Mouse (Mus musculus) heart, embryonic 11.5 days (tissue): Measurements from ENCODE around the gene Slc39a11. TPM values are rescaled to one million over a fixed set of nuclear protein-coding genes. Genes with fewer than 3 reads are reported as not detected.

Experiments
- ATAC-seq: fragments of 200-750 bp; cut with Nextera tagmentation; replicated peaks from 2 replicates; pipeline ENCODE4 v1.8.0; 2017; ENCODE audit warnings: moderate library complexity; ENCODE audit not compliant: insufficient number of reproducible peaks, low FRiP score, low TSS enrichment
- H3K27ac ChIP-seq: fragments of 300-500 bp; sonication (generic); 2 replicates; pipeline ENCODE4 v1.5.1; 2014; ENCODE audit warnings: mild to moderate bottlenecking, low read depth, low read length
- H3K27me3 ChIP-seq: fragments of 300-500 bp; sonication (generic); 2 replicates; pipeline ENCODE4 v1.6.1; 2014; ENCODE audit warnings: mild to moderate bottlenecking, low read length, mixed read lengths; ENCODE audit not compliant: control insufficient read depth, insufficient read depth
- H3K36me3 ChIP-seq: fragments of 300-500 bp; sonication (generic); 2 replicates; pipeline ENCODE4 v1.6.1; 2014; ENCODE audit warnings: mild to moderate bottlenecking, low read length, moderate library complexity, mixed read lengths; ENCODE audit not compliant: control insufficient read depth, insufficient read depth
- H3K4me1 ChIP-seq: fragments of 300-500 bp; sonication (generic); 2 replicates; pipeline ENCODE4 v1.6.1; 2014; ENCODE audit warnings: low read length; ENCODE audit not compliant: control insufficient read depth, insufficient read depth
- H3K4me2 ChIP-seq: fragments of 300-500 bp; sonication (generic); 2 replicates; pipeline ENCODE4 v1.6.1; 2014; ENCODE audit warnings: mild to moderate bottlenecking, moderate library complexity
- H3K4me3 ChIP-seq: fragments of 300-500 bp; sonication (generic); 2 replicates; pipeline ENCODE4 v1.5.1; 2014; ENCODE audit warnings: low read depth, low read length
- H3K9ac ChIP-seq: fragments of 300-500 bp; sonication (generic); 2 replicates; pipeline ENCODE4 v1.6.1; 2014; ENCODE audit warnings: mild to moderate bottlenecking, low read depth, low read length, moderate library complexity
- H3K9me3 ChIP-seq: fragments of 300-500 bp; sonication (generic); replicated peaks from 2 replicates; pipeline ENCODE4 v1.6.1; 2016; ENCODE audit warnings: low read length; ENCODE audit not compliant: control insufficient read depth
- WGBS: fragments of 180-500 bp; shearing (Covaris S2); extraction: QIAGEN DNeasy Blood & Tissue Kit; methylation state at CpG from one replicate; pipeline ENCODE4 v1.1.7; 2014; ENCODE audit not compliant: insufficient replicate concordance; 5-methylcytosine and 5-hydroxymethylcytosine counted together
- polyA plus RNA-seq: library from polyadenylated mRNA; unstranded; fragments of >200 nt; fragmentation: Nextera tagmentation; extraction: Ambion mirVana; gene quantifications from 2 replicates; pipeline ENCODE4 v1.2.1, GENCODE M21; 2014

Gene Slc39a11
- polyA plus RNA-seq, 1 experiment from 2014 or later: 17.1 TPM

DNA sequence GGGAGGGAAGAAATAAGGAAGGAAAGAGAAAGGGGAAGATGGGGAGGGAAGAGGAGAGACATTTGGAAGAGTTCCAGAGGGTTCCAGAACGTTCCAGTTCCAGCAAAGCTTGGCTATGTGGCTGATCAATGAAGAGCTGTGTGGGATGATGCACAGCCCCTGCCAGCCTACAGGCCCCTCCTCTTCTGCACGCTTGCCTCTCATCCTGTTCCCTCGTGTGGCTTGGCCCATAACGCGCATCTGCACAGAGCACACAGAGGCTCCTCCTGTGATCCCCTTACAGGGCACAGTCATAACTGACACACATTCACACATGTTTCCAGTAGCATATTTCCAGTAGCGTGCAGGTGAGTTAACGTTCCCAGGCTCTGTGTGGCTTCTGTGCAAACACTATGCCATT lies 139.6 kb downstream of the Slc39a11 start:
- Histone ChIP-seq H3K4me1 (peaks cover 11% of the 10 kb centered on the region), H3K9me3 (no peaks in the 10 kb centered on the region), H3K4me3 (no peak overlapping the region), H3K4me2 (no peak overlapping the region), H3K27me3 (no peaks in the 10 kb centered on the region), H3K27ac (no peak overlapping the region), H3K9ac (no peak overlapping the region), H3K36me3 (no peaks in the 10 kb centered on the region)
- ATAC-seq: no peak
- WGBS: 70% methylated on average over 7 of the region's 7 CpGs

DNA sequence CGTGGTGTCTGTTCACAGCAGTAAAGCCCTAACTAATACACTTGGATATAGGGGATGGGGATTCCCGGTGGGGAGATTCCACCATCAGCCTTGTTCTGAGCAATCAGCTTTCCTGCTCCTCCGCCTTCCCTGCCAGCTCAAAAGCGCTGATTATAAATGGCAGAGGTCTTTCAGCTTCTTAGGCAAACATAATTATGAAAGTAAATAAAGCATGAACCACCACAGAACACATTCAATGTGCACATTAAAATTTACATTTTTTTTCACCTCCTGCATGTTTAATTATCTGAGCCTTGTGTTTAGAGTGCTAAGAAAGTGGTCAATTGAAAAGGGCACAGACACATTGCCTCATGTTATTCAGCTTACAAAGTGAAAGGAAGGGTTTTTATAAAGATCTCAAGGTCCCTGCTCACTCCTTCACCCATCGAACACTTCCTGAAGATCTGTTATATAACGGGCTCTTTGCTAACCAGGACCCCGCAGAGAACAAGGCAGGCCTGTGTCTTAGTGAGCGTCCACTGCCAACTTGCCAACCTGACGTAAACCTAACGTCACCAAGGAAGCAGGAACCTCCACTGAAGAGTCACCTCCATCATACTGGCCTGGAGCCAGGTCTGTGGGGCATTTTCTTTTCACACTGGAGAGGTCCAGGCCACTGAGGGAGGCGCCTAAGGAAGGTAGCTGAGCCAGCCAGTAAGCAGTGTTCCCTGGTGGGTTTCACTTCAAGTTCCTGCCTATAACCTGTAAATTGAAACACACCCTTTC lies 142.0 kb downstream of the Slc39a11 start:
- no peak for ATAC-seq
- H3K9ac ChIP-seq: no peak overlapping the region
- H3K4me3 ChIP-seq: no peak overlapping the region
- H3K36me3 ChIP-seq: no peaks in the 10 kb centered on the region
- H3K27ac ChIP-seq: no peak overlapping the region
- H3K9me3 ChIP-seq: no peaks in the 10 kb centered on the region
- H3K27me3 ChIP-seq: no peaks in the 10 kb centered on the region
- peaks cover 12% of the 10 kb centered on the region for H3K4me1 ChIP-seq
- 80% methylated on average over 11 of the region's 11 CpGs for WGBS
- no peak overlapping the region for H3K4me2 ChIP-seq

GRCm38 (mm10) chr11:113505551-113506160 lies 144.2 kb downstream of the Slc39a11 start:
- no peaks in the 10 kb centered on the region for H3K36me3 ChIP-seq
- H3K4me1 ChIP-seq: peaks cover 6% of the 10 kb centered on the region
- no peak for ATAC-seq
- H3K9me3 ChIP-seq: no peaks in the 10 kb centered on the region
- no peak overlapping the region for H3K4me2 ChIP-seq
- H3K4me3 ChIP-seq: no peak overlapping the region
- no peak overlapping the region for H3K9ac ChIP-seq
- 81% methylated on average over 12 of the region's 12 CpGs for WGBS
- no peaks in the 10 kb centered on the region for H3K27me3 ChIP-seq
- H3K27ac ChIP-seq: no peak overlapping the region

DNA sequence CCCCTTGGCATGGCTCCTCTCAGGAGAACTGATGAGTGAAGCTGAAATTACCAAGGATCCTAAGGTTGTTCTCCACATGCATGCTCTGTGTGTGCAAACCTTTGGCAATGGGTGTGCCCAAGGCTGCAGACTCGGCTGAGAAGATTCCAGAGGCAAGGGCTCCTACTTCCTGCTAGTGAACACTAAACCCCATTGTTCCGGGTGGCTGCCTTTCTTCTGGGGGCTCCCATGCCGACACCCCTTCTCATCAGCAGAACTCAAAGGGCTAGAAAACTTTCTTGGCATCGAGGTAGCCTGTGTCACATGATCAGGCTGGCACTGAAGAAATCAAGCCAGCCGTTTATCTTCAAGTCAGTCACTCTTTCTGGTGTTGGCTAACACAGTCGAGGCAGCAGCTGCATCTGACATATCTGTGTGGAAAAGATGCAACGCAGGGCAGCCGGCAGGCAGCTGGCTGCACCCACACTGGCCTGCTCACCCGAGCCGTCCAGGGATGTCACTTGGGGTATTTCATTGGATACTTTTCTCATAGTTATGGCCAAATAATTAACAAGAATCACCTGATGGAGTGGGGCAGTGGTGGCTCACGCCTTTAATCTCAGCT lies 145.3 kb downstream of the Slc39a11 start:
- Histone ChIP-seq H3K9me3 (no peaks in the 10 kb centered on the region), H3K9ac (no peak overlapping the region), H3K4me1 (peaks cover 4% of the 10 kb centered on the region), H3K36me3 (no peaks in the 10 kb centered on the region), H3K27me3 (no peaks in the 10 kb centered on the region), H3K4me2 (no peak overlapping the region), H3K27ac (no peak overlapping the region), H3K4me3 (no peak overlapping the region)
- no peak for ATAC-seq
- WGBS: 59% methylated on average over 11 of the region's 11 CpGs

- Histone ChIP-seq H3K4me2 (no peak overlapping the region), H3K27ac (no peak overlapping the region), H3K9ac (no peak overlapping the region), H3K9me3 (no peaks in the 10 kb centered on the region), H3K27me3 (no peaks in the 10 kb centered on the region), H3K36me3 (no peaks in the 10 kb centered on the region), H3K4me3 (no peak overlapping the region), H3K4me1 (peaks cover 4% of the 10 kb centered on the region)
- WGBS: 60% methylated on average over 6 of the region's 6 CpGs
- ATAC-seq: no peak
These were observed 146.9 kb downstream of the Slc39a11 start for GRCm38 (mm10) chr11:113502968-113503367.

- Histone ChIP-seq H3K36me3 (no peaks in the 10 kb centered on the region), H3K4me2 (no peak overlapping the region), H3K27me3 (no peaks in the 10 kb centered on the region), H3K9me3 (no peaks in the 10 kb centered on the region), H3K4me1 (peaks cover 4% of the 10 kb centered on the region; the same call in 1 of the 2 replicates), H3K9ac (no peak overlapping the region), H3K27ac (no peak overlapping the region), H3K4me3 (no peak overlapping the region)
- no peak for ATAC-seq
- WGBS: 64% methylated on average over 20 of the region's 20 CpGs
These were observed 149.1 kb downstream of the Slc39a11 start for GRCm38 (mm10) chr11:113500631-113501305.

GRCm38 (mm10) chr11:113498889-113499288 lies 151.0 kb downstream of the Slc39a11 start:
- ATAC-seq: no peak
- H3K27me3 ChIP-seq: no peaks in the 10 kb centered on the region
- whole genome bisulfite sequencing: 61% methylated on average over 9 of the region's 9 CpGs
- H3K4me3 ChIP-seq: no peak overlapping the region
- H3K36me3 ChIP-seq: no peaks in the 10 kb centered on the region
- no peak overlapping the region for H3K27ac ChIP-seq
- H3K9ac ChIP-seq: no peak overlapping the region
- no peaks in the 10 kb centered on the region for H3K9me3 ChIP-seq
- 0 out of 2 replicates have a peak, but pooled peaks cover 4% of the 10 kb centered on the region for H3K4me1 ChIP-seq
- no peak overlapping the region for H3K4me2 ChIP-seq

DNA sequence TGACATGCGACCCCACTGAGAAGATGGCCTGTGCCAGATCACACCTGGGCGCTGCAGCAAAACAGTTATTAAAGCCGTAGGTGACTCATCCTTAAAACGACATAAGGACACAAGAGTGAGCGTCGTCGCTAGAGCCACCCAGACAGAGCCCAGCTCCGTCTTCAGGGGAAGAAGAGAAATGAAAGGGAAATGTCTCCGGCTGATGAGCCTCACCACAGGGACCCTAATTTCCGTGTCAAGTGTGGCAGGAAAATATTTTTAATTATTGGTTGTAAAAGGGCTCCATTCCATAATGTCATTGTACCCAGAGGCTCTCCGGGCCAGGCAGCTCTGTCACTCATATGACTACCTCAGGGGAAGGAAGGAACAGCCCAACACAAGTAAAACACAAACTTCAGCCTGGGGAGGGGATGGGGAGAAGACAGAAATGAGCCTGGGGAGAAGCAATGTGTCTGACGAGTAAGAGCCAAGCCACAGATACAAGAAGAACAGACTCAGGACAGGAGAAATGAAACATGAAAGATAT lies 155.8 kb downstream of the Slc39a11 start:
- no peaks in the 10 kb centered on the region for H3K36me3 ChIP-seq
- no peaks in the 10 kb centered on the region for H3K27me3 ChIP-seq
- H3K4me3 ChIP-seq: no peak overlapping the region
- no peak overlapping the region for H3K4me2 ChIP-seq
- WGBS: 87% methylated on average over 12 of the region's 12 CpGs
- H3K9me3 ChIP-seq: no peaks in the 10 kb centered on the region
- no peak for ATAC-seq
- no peak overlapping the region for H3K9ac ChIP-seq
- no peak overlapping the region for H3K27ac ChIP-seq
- 0 out of 2 replicates have a peak, but pooled peaks cover 5% of the 10 kb centered on the region for H3K4me1 ChIP-seq
